Mouse (Mus musculus): ENCODE data around the gene Tnfrsf22.
"Not testable (repeated sequence)": the region's sequence is repeated elsewhere in the genome, so short reads cannot be mapped to it uniquely, and the experiment has no call there.

Gene Tnfrsf22

GRCm38 (mm10) chr7:143649034-143649768 lies at the start of gene Tnfrsf22:
Tnfrsf22 (minus strand) TSS chr7:143649661.
- DNase-seq (ENCODE audit: extremely low spot score, low spot score) = peak; percentile 80

GRCm38 (mm10) chr7:143696140-143696539 lies 46.7 kb upstream of the Tnfrsf22 start:
- no peak for DNase-seq (ENCODE audit: extremely low spot score, low spot score)

DNA sequence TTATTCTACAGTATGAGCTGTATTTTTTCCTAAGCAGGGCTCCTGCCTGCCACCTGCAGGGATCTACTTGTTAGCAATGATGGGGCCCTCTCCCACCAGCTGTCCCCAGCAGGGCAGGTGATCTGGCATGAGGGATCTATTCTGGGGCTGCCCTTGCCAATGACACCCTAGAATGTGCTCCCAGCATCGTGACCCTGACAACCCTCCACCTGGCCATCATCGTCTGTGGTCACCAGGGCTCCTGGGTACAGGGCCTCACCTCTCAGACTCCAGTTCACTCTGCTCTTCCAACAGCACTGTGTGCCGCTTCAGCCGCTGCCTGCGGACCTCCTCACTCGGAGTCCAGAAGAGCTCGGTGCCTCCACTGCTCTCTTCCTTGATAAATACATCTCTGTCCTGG lies 45.1 kb upstream of the Tnfrsf22 start:
- DNase-seq (ENCODE audit: extremely low spot score, low spot score) = no peak

- no peak for DNase-seq (ENCODE audit: extremely low spot score, low spot score)
Measured at GRCm38 (mm10) chr7:143692746-143693510, 43.5 kb upstream of the Tnfrsf22 start.

GRCm38 (mm10) chr7:143691909-143692308 lies 42.4 kb upstream of the Tnfrsf22 start:
- DNase-seq (ENCODE audit: extremely low spot score, low spot score) = no peak

DNA sequence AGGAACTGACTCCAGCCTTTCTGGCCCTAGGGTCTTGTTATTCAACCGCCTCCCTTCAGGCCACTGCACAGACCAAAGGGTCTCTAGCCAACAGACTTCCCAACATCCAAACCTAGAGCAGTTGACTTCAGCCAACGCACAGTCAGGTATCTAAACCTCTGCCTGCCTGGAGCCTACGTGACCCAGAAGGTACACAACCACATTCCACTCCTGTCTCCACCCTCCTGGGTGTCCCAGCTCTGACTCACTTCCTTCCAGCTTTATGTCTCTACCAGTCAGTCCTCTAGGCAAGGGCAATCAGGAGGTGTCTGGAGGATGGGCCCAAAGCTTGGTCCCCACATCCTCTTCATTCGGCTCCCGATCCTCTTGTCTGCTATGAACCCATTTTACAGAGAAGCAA lies 41.7 kb upstream of the Tnfrsf22 start:
- DNase-seq (ENCODE audit: extremely low spot score, low spot score) = no peak

DNA sequence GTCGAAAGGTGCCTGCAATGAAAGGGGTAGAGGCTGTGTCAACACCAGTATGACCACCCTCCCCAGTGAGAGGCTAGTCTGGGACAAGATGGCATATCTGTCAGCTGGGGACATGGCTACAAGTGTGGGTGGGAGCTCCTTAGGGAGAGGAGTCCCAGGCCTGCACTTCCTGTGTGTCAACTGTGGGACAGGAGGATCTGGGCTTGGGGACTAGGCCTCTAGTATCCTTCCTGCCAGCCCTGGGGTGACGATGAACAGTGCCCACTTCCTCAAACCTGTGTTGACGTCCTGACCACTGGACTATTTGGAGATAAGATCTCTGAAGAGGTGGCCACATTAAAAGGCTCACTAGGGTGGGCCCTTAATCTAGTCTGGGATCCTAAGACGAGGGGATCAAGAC lies 40.5 kb upstream of the Tnfrsf22 start:
- no peak for DNase-seq (ENCODE audit: extremely low spot score, low spot score)

GRCm38 (mm10) chr7:143689481-143689880 lies 40.0 kb upstream of the Tnfrsf22 start:
- DNase-seq (ENCODE audit: extremely low spot score, low spot score) = no peak

DNA sequence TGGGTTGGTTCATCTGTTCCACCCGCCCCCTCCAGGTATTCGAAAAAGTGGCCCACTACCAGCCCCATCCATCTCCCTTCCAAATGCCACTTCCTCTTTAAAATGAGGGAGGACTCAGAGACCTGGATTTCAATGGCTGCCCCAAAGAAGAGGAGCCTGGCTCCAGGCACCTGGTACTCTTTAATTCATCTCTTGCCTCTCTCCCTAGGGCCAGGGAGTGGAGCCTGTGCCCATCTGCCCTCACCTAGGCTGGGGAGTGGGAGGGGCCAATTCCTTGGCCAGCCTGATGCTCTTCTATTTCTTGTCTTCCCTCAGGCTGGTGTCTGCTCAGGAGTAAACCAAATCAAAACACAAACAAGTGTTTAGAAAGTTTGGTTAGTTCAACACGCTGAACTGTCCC lies 37.2 kb upstream of the Tnfrsf22 start:
- not testable (repeated sequence) for DNase-seq (ENCODE audit: extremely low spot score, low spot score)

DNA sequence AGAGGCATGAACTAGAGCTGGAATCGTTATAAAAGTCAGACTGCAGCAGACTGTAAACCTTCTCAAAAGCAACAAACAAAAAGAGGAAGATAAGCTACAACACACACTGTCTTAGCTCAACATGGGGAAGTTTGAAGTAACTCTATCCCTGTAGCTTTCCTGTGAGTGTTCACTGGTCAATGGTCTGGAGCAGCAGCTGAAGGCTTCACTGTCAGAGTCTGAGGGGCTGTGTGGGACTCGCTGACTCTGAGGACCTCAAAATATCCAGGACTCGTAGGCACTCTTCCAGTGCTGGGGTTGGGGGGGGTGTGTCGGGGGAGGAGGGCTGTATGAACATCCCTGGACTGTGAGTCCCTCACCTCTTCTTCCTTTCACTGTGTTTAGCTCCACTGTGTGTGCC lies 36.7 kb upstream of the Tnfrsf22 start:
- DNase-seq (ENCODE audit: extremely low spot score, low spot score) = not testable (repeated sequence)

GRCm38 (mm10) chr7:143685359-143686067 lies 36.1 kb upstream of the Tnfrsf22 start, which contains the start of gene Tnfrsf23:
Tnfrsf23 (minus strand) TSS chr7:143685872.
- peak; percentile 54 for DNase-seq (ENCODE audit: extremely low spot score, low spot score)

GRCm38 (mm10) chr7:143684569-143684968 lies 35.1 kb upstream of the Tnfrsf22 start:
- DNase-seq (ENCODE audit: extremely low spot score, low spot score) = not testable (repeated sequence)

GRCm38 (mm10) chr7:143681566-143681965 lies 32.1 kb upstream of the Tnfrsf22 start:
- no peak for DNase-seq (ENCODE audit: extremely low spot score, low spot score)

- DNase-seq (ENCODE audit: extremely low spot score, low spot score) = not testable (repeated sequence)
Measured at GRCm38 (mm10) chr7:143680836-143681235, 31.4 kb upstream of the Tnfrsf22 start.

- not testable (repeated sequence) for DNase-seq (ENCODE audit: extremely low spot score, low spot score)
Measured at GRCm38 (mm10) chr7:143679650-143680049, 30.2 kb upstream of the Tnfrsf22 start.

DNA sequence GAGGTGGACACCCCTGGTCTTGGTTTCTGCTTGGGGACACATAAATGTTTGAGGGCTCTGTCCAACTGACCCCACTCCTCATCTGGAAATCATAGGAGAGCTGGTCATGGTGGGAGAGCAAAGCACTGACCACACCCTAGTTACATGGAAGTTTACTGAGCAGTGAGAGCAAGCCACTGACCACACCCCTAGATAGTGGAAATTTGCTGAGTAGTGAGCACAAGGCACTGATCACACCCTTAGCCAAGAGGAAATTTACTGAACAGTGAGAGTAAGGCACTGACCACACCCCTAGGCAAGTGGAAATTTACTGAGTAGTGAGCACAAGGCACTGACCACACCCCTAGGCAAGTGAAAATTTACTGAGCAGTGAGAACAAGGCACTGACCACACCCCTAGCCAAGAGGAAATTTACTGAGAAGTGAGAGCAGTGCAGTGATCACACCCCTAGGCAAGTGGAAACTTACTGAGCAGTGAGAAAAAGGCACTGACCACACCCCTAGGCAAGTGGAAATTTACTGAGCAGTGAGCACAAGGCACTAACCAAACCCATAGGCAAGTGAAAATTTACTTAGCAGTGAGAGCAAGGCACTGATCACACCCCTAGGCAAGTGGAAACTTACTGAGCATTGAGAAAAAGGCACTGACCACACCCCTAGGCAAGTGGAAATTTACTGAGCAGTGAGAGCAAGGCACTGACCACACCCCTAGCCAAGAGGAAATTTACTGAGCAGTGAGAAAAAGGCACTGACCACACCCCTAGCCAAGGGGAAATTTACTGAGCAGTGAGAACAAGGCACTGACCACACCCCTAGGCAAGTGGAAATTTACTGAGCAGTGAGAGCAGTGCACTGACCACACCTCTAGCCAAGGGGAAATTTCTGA lies 17.2 kb upstream of the Tnfrsf22 start:
- no peak for DNase-seq (ENCODE audit: extremely low spot score, low spot score)

- no peak for DNase-seq (ENCODE audit: extremely low spot score, low spot score)
Measured at GRCm38 (mm10) chr7:143663470-143663869, 14.0 kb upstream of the Tnfrsf22 start.

DNA sequence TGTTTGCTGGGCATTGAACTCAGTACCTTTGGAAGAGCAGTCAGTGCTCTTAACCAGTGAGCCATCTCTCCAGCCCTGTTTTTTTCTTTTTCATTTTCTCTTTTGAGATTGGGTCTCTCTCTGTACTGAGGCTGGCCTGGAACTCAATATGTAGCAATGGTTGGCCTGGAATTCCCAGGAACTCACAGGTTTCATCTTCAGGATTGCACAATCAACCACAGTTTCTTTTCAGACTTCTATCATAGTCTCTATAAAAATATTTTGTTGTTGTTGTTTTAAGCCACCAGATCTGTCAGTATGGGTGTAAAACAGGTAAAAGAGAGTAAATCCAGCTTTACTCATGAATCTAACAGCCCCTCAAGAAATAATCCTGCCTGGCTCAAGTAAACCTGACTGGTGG lies 11.3 kb upstream of the Tnfrsf22 start:
- no peak for DNase-seq (ENCODE audit: extremely low spot score, low spot score)

DNA sequence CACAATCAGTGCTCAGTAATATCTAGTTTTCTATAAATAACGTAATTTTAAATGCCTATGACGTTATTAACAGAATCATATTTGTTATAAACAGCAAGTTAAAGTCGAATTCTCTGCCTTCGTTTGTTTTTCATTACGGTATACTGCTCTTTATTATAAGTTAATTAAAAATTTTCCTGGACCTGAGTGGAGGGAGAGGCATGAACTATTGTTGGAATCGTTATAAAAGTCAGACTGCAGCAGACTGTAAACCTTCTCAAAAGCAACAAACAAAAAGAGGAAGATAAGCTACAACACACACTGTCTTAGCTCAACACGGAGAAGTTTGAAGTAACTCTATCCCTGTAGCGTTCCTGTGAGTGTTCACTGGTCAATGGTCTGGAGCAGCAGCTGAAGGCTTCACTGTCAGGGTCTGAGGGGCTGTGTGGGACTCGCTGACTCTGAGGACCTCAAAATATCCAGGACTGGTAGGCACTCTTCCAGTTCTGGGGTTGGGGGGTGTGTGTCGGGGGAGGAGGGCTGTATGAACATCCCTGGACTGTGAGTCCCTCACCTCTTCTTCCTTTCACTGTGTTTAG lies 397 bp upstream of the Tnfrsf22 start:
- DNase-seq (ENCODE audit: extremely low spot score, low spot score) = not testable (repeated sequence)

- not testable (repeated sequence) for DNase-seq (ENCODE audit: extremely low spot score, low spot score)
Measured at GRCm38 (mm10) chr7:143643949-143644348, 5.5 kb downstream of the Tnfrsf22 start.

DNA sequence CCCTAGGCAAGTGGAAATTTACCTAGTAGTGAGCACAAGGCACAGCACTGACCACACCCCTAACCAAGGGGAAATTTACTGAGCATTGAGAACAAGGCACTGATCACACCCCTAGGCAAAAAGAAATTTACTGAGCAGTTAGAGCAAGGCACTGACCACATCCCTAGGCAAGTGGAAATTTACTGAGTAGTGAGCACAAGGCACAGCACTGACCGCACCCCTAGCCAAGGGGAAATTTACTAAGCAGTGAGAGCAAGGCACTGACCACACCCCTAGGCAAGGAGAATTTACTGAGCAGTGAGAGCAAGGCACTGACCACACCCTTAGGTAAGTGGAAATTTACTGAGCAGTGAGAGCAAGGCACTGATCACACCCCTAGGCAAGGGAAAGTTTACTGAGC lies 12.8 kb downstream of the Tnfrsf22 start:
- no peak for DNase-seq (ENCODE audit: extremely low spot score, low spot score)
